Mouse (Mus musculus) myocyte (in vitro differentiated cells): ENCODE data around the gene Tpm1.

Source experiments
- MYOG ChIP-seq, 3 experiments: IDR thresholded peaks; one replicate each; pipeline ENCODE4 v1.6.1; 2011; ENCODE audit warnings: control low read depth in 2 of 3, low read depth in 2 of 3, mild to moderate bottlenecking in 2 of 3; ENCODE audit not compliant: insufficient read length in 2 of 3, control insufficient read depth in 1 of 3, insufficient read depth in 1 of 3
- POLR2A ChIP-seq: IDR thresholded peaks from one replicate; pipeline ENCODE4 v1.6.1; 2011; ENCODE audit warnings: low read depth, mild to moderate bottlenecking, control low read depth, moderate library complexity; ENCODE audit not compliant: insufficient read length
- REST ChIP-seq: IDR thresholded peaks from one replicate; pipeline ENCODE4 v1.6.1; 2011; ENCODE audit warnings: mild to moderate bottlenecking, control low read depth, moderate library complexity; ENCODE audit not compliant: insufficient read depth, insufficient read length
- USF1 ChIP-seq: IDR thresholded peaks from one replicate; pipeline ENCODE4 v1.6.1; 2011; ENCODE audit warnings: low read depth, mild to moderate bottlenecking, control low read depth, moderate library complexity

- TF ChIP-seq POLR2A (no peak), USF1 (no peak), REST (no peak), MYOG (IDR thresholded peaks at IDR 0.05; ENCODE audit: control insufficient read depth in 1 of 3, insufficient read depth in 1 of 3, insufficient read length in 2 of 3, low read depth in 2 of 3) (peak in 1 of 3 experiments; percentile 45)
These were observed 36.7 kb downstream of the Tpm1 start for GRCm38 (mm10) chr9:67012470-67012869.
